Mouse (Mus musculus) brain, embryonic 14.5 days (tissue): Measurements from ENCODE around the gene Tbck.

Experiments used
- CTCF ChIP-seq: fragments of 200-500 bp; IDR thresholded peaks from 2 replicates; pipeline ENCODE4 v1.5.1; 2012; ENCODE audit warnings: inconsistent platforms, mild to moderate bottlenecking, moderate library complexity, borderline replicate concordance; ENCODE audit not compliant: insufficient read depth, insufficient read length; ENCODE audit errors: extremely low read depth
- POLR2A ChIP-seq: fragments of 200-500 bp; IDR thresholded peaks from 2 replicates; pipeline ENCODE4 v1.6.1; 2012; ENCODE audit warnings: mild to moderate bottlenecking, inconsistent platforms, borderline replicate concordance; ENCODE audit not compliant: poor library complexity, insufficient read depth, insufficient read length, severe bottlenecking; ENCODE audit errors: extremely low read depth

DNA sequence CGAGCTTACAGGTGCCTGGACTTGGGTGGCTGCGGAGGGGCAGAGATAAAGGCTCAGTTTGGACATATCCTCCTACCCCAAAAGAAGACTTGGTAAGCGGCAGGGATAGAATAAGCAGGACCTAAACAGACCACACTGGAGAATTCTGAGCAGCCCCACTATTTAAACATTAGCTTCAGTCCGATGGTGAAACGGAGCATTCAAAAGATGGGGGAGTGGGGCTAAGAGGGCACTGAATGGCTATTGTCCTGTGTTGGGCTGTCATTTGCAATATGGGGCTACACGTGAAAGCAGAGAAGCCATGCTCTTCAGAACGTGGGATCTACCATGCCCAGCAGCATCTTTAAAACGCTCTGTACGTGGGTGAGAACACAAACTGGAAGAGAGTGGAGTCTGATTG is 170.3 kb downstream of the Tbck start:
- no peak for TF ChIP-seq CTCF
- no peak for TF ChIP-seq POLR2A
